Mouse (Mus musculus): ENCODE results near the gene Gm8947.
"Not testable (repeated sequence)": the region's sequence is repeated elsewhere in the genome, so short reads cannot be mapped to it uniquely, and the experiment has no call there.

- not testable (repeated sequence) for TF ChIP-seq MAX (IDR thresholded peaks at IDR 0.05; ENCODE audit: low read depth); TCF12 (IDR thresholded peaks at IDR 0.05; ENCODE audit: insufficient read depth, poor library complexity, severe bottlenecking); SRF (IDR thresholded peaks at IDR 0.05; ENCODE audit: control insufficient read depth, insufficient read length, low read depth); POLR2A (IDR thresholded peaks at IDR 0.05; ENCODE audit: insufficient read length, low read depth); POLR2AphosphoS2 (IDR thresholded peaks at IDR 0.05; ENCODE audit: insufficient read length, low read depth); TCF3 (IDR thresholded peaks at IDR 0.05; ENCODE audit: insufficient read length, low read depth); REST (IDR thresholded peaks at IDR 0.05; ENCODE audit: insufficient read depth, insufficient read length); MYOD1 (IDR thresholded peaks at IDR 0.05; ENCODE audit: control insufficient read depth in 1 of 3, insufficient read length in 2 of 3, low read depth in 2 of 3)
Observed at GRCm38 (mm10) chr1:151198120-151198519, 5.9 kb downstream of the Gm8947 start, which contains the start of gene Gm47995.
